Mouse (Mus musculus) hindbrain, embryonic 15.5 days (tissue): ENCODE measurements around the gene C1qb. TPM values are rescaled to one million over a fixed set of nuclear protein-coding genes. Genes with fewer than 3 reads are reported as not detected.

Source experiments
- polyA plus RNA-seq: library from polyadenylated mRNA; unstranded; fragments of >200 nt; fragmentation: Nextera tagmentation; extraction: Ambion mirVana; gene quantifications from 2 replicates; pipeline ENCODE4 v1.2.1, GENCODE M21; 2015

Gene C1qb
- polyA plus RNA-seq, 1 experiment from 2014 or later: 42.6 TPM

Other genes with a start within 250 kb of the C1qb start
- gene Ephb2, start 50.2 kb downstream of the C1qb start, polyA plus RNA-seq: 23.7 and 24.3 TPM in 2 replicates
- 24.2 and 33.1 TPM in 2 replicates for gene C1qc, start 6.9 kb upstream of the C1qb start, polyA plus RNA-seq
- 30.8 and 36.4 TPM in 2 replicates for gene C1qa, start 12.6 kb upstream of the C1qb start, polyA plus RNA-seq
- 13.9 and 16.5 TPM in 2 replicates for gene Epha8, start 70.6 kb upstream of the C1qb start, polyA plus RNA-seq
- 3.9 and 4.1 TPM in 2 replicates for gene Zbtb40, start 162.6 kb upstream of the C1qb start, polyA plus RNA-seq